Mouse (Mus musculus) spleen, adult 2 months (tissue): Measurements from ENCODE around the gene Lpar1. TPM values are rescaled to one million over a fixed set of nuclear protein-coding genes. Genes with fewer than 3 reads are reported as not detected.

Experiments used
- DNase-seq, 2 experiments: peaks; one replicate each; pipeline versions ENCODE4 v3.0.0 to v3.0.0-alpha.2; 2012 to 2021; ENCODE audit warnings: low spot score in 2 of 2, low read depth in 1 of 2
- H3K27ac ChIP-seq: fragments of 200-500 bp; 2 replicates; pipeline ENCODE4 v1.5.1; 2012; ENCODE audit warnings: low read length, inconsistent platforms; ENCODE audit not compliant: insufficient read depth
- H3K27me3 ChIP-seq: fragments of 200-500 bp; 2 replicates; pipeline ENCODE4 v1.6.1; 2012; ENCODE audit warnings: mild to moderate bottlenecking, moderate library complexity, low read length, inconsistent platforms; ENCODE audit not compliant: control insufficient read depth, insufficient read depth
- H3K36me3 ChIP-seq: fragments of 200-500 bp; 2 replicates; pipeline ENCODE4 v1.6.1; 2012; ENCODE audit warnings: mild to moderate bottlenecking, low read length, inconsistent platforms; ENCODE audit not compliant: control insufficient read depth, insufficient read depth
- H3K4me1 ChIP-seq: fragments of 200-500 bp; 2 replicates; pipeline ENCODE4 v1.6.1; 2011; ENCODE audit warnings: inconsistent platforms; ENCODE audit not compliant: control insufficient read depth, insufficient read depth, insufficient read length
- H3K4me3 ChIP-seq: fragments of 200-500 bp; 2 replicates; pipeline ENCODE4 v1.5.1; 2011; ENCODE audit warnings: mild to moderate bottlenecking, inconsistent platforms; ENCODE audit not compliant: insufficient read depth, insufficient read length; ENCODE audit errors: extremely low read depth
- CTCF ChIP-seq: fragments of 200-500 bp; IDR thresholded peaks from 2 replicates; pipeline ENCODE4 v1.5.1; 2011; ENCODE audit warnings: mild to moderate bottlenecking, inconsistent platforms; ENCODE audit not compliant: insufficient read depth, insufficient read length, insufficient replicate concordance; ENCODE audit errors: extremely low read depth
- POLR2A ChIP-seq: fragments of 200-500 bp; IDR thresholded peaks from 2 replicates; pipeline ENCODE4 v1.6.1; 2011; ENCODE audit warnings: low read depth, low read length, inconsistent platforms
- WGBS: fragments of 180-500 bp; shearing (Covaris S2); methylation state at CpG from one replicate; pipeline ENCODE4 v1.1.7; 2018; 5-methylcytosine and 5-hydroxymethylcytosine counted together
- polyA plus RNA-seq: library from polyadenylated mRNA; depleted of rRNA; stranded (reverse); fragments of >200 nt; gene quantifications from 2 replicates; pipeline ENCODE4 v1.2.3, GENCODE M21; 2012

The Lpar1 gene
- polyA plus RNA-seq, 1 experiment: 19.7 TPM

DNA sequence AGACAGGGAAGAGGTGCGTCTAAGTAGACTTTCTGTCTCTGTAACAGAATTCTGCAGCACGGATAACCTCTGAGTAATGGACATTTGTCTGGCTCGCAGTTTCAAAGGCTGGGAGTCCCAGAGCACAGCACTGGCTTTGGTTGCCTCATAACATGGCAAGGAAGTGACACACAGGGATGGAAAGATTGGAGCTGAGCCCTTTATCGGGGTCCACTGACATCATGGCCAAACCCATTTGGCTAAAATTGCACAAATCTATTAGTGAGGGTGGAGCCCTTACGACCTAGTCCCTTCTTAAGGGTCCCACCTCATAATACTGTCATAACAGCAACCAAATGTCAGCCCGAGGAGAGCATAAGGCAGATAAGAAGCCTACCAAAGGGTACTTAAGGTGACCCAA, 22.1 kb upstream of the Lpar1 start:
- 90% methylated on average over 6 of the region's 6 CpGs for WGBS
- H3K4me3 ChIP-seq: no peak overlapping the region
- TF ChIP-seq POLR2A (no peak), CTCF (no peak)

DNA sequence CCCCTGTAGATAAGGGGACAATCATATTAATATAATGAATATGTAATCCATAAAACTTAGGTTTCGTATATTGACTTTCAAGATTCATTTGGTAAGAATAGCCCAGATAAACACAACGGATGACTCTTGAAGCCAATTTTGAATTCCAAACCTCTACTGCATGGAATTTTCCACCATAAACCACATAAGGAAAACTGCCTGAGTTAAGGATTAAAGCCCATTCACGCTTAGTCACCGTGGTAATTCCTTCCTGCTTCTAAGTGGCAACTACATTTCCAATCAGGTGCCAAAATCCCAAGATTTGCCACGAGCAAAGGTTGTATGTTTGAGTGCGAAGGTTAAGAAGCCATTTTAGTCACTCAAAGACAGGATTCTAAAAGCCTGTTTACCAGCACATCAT, 20.3 kb upstream of the Lpar1 start:
- H3K36me3 ChIP-seq: no peaks in the 10 kb centered on the region
- H3K4me3 ChIP-seq: no peak overlapping the region
- WGBS: 83% methylated on average over 6 of the region's 6 CpGs
- no peak for DNase-seq
- no peaks in the 10 kb centered on the region for H3K4me1 ChIP-seq
- no peak for TF ChIP-seq POLR2A
- no peak for TF ChIP-seq CTCF
- H3K27me3 ChIP-seq: no peaks in the 10 kb centered on the region
- H3K27ac ChIP-seq: no peak overlapping the region

More for the DNA sequence above, 22.1 kb upstream of the Lpar1 start:
- DNase-seq: no peak
- H3K27ac ChIP-seq: no peak overlapping the region
- H3K36me3 ChIP-seq: no peaks in the 10 kb centered on the region
- no peaks in the 10 kb centered on the region for H3K27me3 ChIP-seq
- H3K4me1 ChIP-seq: no peaks in the 10 kb centered on the region

DNA sequence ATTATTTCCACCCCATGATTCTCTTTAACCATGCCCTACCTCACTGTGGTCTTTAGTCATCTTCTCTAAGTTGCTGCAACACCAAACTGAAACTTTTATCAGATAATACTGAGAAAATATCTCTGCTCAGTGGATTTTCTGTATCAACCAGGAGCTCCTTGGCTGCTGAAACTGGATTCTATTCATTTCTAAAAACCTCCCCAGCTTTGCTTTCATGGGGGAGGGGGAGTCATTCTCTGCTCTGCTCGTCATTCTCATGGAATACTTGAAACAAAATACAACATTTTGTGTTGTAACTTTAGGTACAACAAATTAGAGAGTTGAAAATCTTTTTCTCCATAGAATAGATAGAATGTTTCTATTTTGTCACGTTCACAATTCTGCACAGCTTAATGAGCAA, 18.7 kb upstream of the Lpar1 start:
- no peak for DNase-seq
- Histone ChIP-seq H3K4me3 (no peak overlapping the region), H3K27me3 (no peaks in the 10 kb centered on the region), H3K4me1 (no peaks in the 10 kb centered on the region), H3K27ac (no peak overlapping the region), H3K36me3 (no peaks in the 10 kb centered on the region)
- WGBS: 91% methylated on average over 2 of the region's 2 CpGs
- TF ChIP-seq POLR2A: no peak
- TF ChIP-seq CTCF: no peak

DNA sequence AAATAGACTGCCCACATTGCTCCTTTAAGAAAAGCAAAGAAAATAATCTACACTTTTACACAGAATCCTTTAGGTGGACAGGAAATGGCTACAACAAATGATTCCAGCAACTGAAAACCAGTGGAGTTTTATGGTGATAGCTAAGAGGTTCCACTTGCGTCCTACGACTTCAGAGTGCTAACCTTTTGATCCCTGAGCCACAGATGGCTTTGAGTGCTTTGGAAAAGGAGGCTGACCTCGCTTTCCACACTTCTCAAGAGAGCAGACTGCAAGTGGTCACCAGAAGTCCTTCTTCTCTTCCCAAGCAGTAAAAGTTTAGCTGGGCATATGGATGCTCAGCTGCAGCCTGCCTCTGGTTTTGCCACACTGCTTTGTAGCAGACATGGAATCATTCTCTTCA, 18.0 kb upstream of the Lpar1 start:
- no peak overlapping the region for H3K4me3 ChIP-seq
- no peak overlapping the region for H3K27ac ChIP-seq
- H3K4me1 ChIP-seq: no peaks in the 10 kb centered on the region
- no peaks in the 10 kb centered on the region for H3K36me3 ChIP-seq
- no peaks in the 10 kb centered on the region for H3K27me3 ChIP-seq
- no peak for TF ChIP-seq CTCF
- no peak for TF ChIP-seq POLR2A
- WGBS: 82% methylated on average over 3 of the region's 3 CpGs
- no peak for DNase-seq

DNA sequence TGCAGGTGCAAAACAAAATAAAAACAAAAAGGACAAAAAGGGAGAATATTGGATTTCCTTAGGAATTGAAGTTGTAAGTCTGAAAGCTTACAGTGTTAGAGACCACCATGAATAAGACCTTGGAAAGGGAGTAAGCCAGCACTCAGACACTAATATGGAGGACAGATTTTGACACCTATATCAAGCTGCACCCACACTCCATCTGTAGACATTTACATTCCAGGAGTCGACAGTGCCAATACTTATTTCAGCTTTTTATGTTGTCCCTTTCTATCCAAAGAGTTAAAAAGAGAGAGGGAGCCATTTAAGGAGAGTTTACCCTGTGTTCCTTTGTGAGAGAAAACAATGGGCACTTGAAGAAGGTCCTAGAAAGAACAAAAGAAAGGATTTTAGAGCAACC, 17.5 kb upstream of the Lpar1 start:
- H3K4me1 ChIP-seq: no peaks in the 10 kb centered on the region
- no peak for TF ChIP-seq POLR2A
- TF ChIP-seq CTCF: no peak
- no peak overlapping the region for H3K4me3 ChIP-seq
- WGBS: 55% methylated on average over 1 of the region's 1 CpGs
- no peaks in the 10 kb centered on the region for H3K36me3 ChIP-seq
- no peak overlapping the region for H3K27ac ChIP-seq
- no peaks in the 10 kb centered on the region for H3K27me3 ChIP-seq
- DNase-seq: no peak

DNA sequence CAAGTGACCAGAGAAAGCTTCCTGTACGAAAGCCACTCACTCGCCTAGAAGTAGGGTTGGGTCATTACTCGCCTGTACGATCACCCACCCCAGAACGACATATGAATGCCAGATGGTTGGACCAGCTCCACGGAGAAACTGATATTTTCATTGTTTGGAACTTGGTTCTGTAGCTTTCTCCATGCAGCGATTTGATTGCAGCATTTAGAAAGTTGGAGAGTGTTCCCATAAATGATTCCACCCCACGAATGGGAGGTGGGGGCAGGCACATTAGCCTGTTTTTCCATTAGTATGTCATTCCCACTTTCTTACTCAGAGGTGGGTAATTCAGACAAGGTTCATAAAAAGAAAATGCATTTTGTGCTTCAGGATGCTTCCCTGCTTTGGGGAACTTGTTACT, 14.8 kb upstream of the Lpar1 start:
- TF ChIP-seq CTCF (no peak), POLR2A (no peak)
- Histone ChIP-seq H3K27ac (no peak overlapping the region), H3K27me3 (no peaks in the 10 kb centered on the region), H3K36me3 (no peaks in the 10 kb centered on the region), H3K4me1 (no peaks in the 10 kb centered on the region), H3K4me3 (no peak overlapping the region)
- no peak for DNase-seq
- WGBS: 82% methylated on average over 8 of the region's 8 CpGs

DNA sequence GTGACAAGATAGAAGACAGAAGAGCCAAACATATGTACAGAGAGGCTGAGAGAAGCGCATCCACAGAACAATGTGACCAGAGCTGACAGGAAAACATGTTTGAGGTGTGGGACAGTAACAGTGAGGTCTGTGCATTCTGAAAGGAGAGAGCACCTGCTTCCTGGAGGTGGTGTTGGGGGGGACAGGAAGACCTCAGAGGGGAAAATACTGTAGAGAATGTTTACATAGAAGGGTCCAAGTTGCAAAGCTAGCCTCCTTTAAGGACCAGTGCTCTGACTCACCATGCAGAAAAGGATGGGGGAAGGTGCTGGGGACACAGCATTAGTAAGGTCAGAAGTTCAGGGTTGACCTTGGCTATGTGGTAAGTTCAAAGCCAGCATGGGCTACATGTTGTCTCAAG, 9.1 kb upstream of the Lpar1 start:
- no peak overlapping the region for H3K27ac ChIP-seq
- DNase-seq: no peak
- TF ChIP-seq CTCF: no peak
- TF ChIP-seq POLR2A: no peak
- H3K27me3 ChIP-seq: no peaks in the 10 kb centered on the region
- 46% methylated on average over 1 of the region's 1 CpGs for WGBS
- H3K4me3 ChIP-seq: no peak overlapping the region
- H3K4me1 ChIP-seq: no peaks in the 10 kb centered on the region
- H3K36me3 ChIP-seq: no peaks in the 10 kb centered on the region
